Mouse (Mus musculus) embryonic facial prominence, embryonic 11.5 days (tissue): ENCODE data around the gene Apoe. TPM values are rescaled to one million over a fixed set of nuclear protein-coding genes. Genes with fewer than 3 reads are reported as not detected.

ENCODE experiments used
- ATAC-seq: fragments of 200-750 bp; cut with Nextera tagmentation; replicated peaks from 2 replicates; pipeline ENCODE4 v1.8.0; 2017; ENCODE audit warnings: low read depth; ENCODE audit not compliant: insufficient number of reproducible peaks, low FRiP score, low TSS enrichment
- DNase-seq: peaks from one replicate; pipeline ENCODE4 v3.0.0-alpha.2; 2015; ENCODE audit warnings: low spot score
- H3K27ac ChIP-seq: fragments of 300-500 bp; sonication (generic); replicated peaks from 2 replicates; pipeline ENCODE4 v1.5.1; 2014; ENCODE audit warnings: mild to moderate bottlenecking, low read depth, low read length, control low read depth
- H3K27me3 ChIP-seq: fragments of 300-500 bp; sonication (generic); 2 replicates; pipeline ENCODE4 v1.6.1; 2014; ENCODE audit warnings: mild to moderate bottlenecking, low read length, moderate library complexity, mixed read lengths; ENCODE audit not compliant: control insufficient read depth, insufficient read depth
- H3K36me3 ChIP-seq: fragments of 300-500 bp; sonication (generic); replicated peaks from 2 replicates; pipeline ENCODE4 v1.6.1; 2014; ENCODE audit warnings: low read depth, mild to moderate bottlenecking, low read length, moderate library complexity, mixed read lengths; ENCODE audit not compliant: control insufficient read depth, insufficient read depth
- H3K4me1 ChIP-seq: fragments of 300-500 bp; sonication (generic); 2 replicates; pipeline ENCODE4 v1.6.1; 2014; ENCODE audit warnings: low read length, mixed read lengths; ENCODE audit not compliant: control insufficient read depth, insufficient read depth
- H3K4me2 ChIP-seq: fragments of 300-500 bp; sonication (generic); 2 replicates; pipeline ENCODE4 v1.6.1; 2014; ENCODE audit warnings: low read depth, mild to moderate bottlenecking, control low read depth, low read length, moderate library complexity
- H3K4me3 ChIP-seq: fragments of 300-500 bp; sonication (generic); 2 replicates; pipeline ENCODE4 v1.5.1; 2014; ENCODE audit warnings: low read depth, low read length, control low read depth
- H3K9ac ChIP-seq: fragments of 300-500 bp; sonication (generic); replicated peaks from 2 replicates; pipeline ENCODE4 v1.6.1; 2014; ENCODE audit warnings: mild to moderate bottlenecking, control low read depth, low read length
- H3K9me3 ChIP-seq: fragments of 300-500 bp; sonication (generic); replicated peaks from 2 replicates; pipeline ENCODE4 v1.6.1; 2016; ENCODE audit warnings: mild to moderate bottlenecking, low read length, inconsistent platforms, mixed read lengths; ENCODE audit not compliant: control insufficient read depth
- WGBS: fragments of 180-500 bp; shearing (Covaris S2); extraction: QIAGEN DNeasy Blood & Tissue Kit; methylation state at CpG from one replicate; pipeline ENCODE4 v1.1.7; 2014; 5-methylcytosine and 5-hydroxymethylcytosine counted together
- polyA plus RNA-seq: library from polyadenylated mRNA; unstranded; fragments of >200 nt; fragmentation: Nextera tagmentation; extraction: Ambion mirVana; gene quantifications from 2 replicates; pipeline ENCODE4 v1.2.1, GENCODE M21; 2014

Gene Apoe
- polyA plus RNA-seq, 1 experiment from 2014 or later, result 180 TPM

GRCm38 (mm10) chr7:19719200-19719599 lies 20.2 kb upstream of the Apoe start:
- Histone ChIP-seq H3K27ac (no peak overlapping the region), H3K9me3 (peaks cover 6% of the 10 kb centered on the region; the same call in 1 of the 2 replicates), H3K36me3 (peaks cover 4% of the 10 kb centered on the region), H3K4me1 (peaks cover 4% of the 10 kb centered on the region; the same call in 1 of the 2 replicates), H3K27me3 (no peaks in the 10 kb centered on the region), H3K9ac (no peak overlapping the region), H3K4me3 (no peak overlapping the region), H3K4me2 (no peak overlapping the region)
- ATAC-seq (no peak), DNase-seq (no peak)
- 95% methylated on average over 4 of the region's 4 CpGs for WGBS

- peaks cover 4% of the 10 kb centered on the region for H3K36me3 ChIP-seq
- no peak for DNase-seq
Measured at GRCm38 (mm10) chr7:19718297-19718952, 19.4 kb upstream of the Apoe start.

GRCm38 (mm10) chr7:19717346-19717745 lies 18.4 kb upstream of the Apoe start:
- H3K4me3 ChIP-seq, result no peak overlapping the region
- no peak overlapping the region for H3K4me2 ChIP-seq
- DNase-seq (no peak), ATAC-seq (no peak)
- peaks cover 6% of the 10 kb centered on the region; the same call in 1 of the 2 replicates for H3K9me3 ChIP-seq
- no peak overlapping the region for H3K9ac ChIP-seq
- peaks cover 4% of the 10 kb centered on the region for H3K36me3 ChIP-seq
- H3K4me1 ChIP-seq, result peaks cover 4% of the 10 kb centered on the region; the same call in 1 of the 2 replicates
- no peaks in the 10 kb centered on the region for H3K27me3 ChIP-seq
- H3K27ac ChIP-seq, result no peak overlapping the region
- WGBS, result 87% methylated on average over 4 of the region's 4 CpGs

More at GRCm38 (mm10) chr7:19718297-19718952, 19.4 kb upstream of the Apoe start:
- H3K9me3 ChIP-seq, result peaks cover 6% of the 10 kb centered on the region; the same call in 1 of the 2 replicates
- H3K4me2 ChIP-seq, result no peak overlapping the region
- ATAC-seq, result no peak
- H3K27ac ChIP-seq, result no peak overlapping the region
- no peaks in the 10 kb centered on the region for H3K27me3 ChIP-seq
- no peak overlapping the region for H3K4me3 ChIP-seq
- peaks cover 4% of the 10 kb centered on the region; the same call in 1 of the 2 replicates for H3K4me1 ChIP-seq
- 89% methylated on average over 5 of the region's 5 CpGs for WGBS
- no peak overlapping the region for H3K9ac ChIP-seq

- Histone ChIP-seq H3K36me3 (peaks cover 4% of the 10 kb centered on the region), H3K9ac (0 out of 2 replicates have a peak overlapping the region, but pooled peaks have one; percentile 15), H3K4me3 (no peak overlapping the region)
Measured at GRCm38 (mm10) chr7:19716822-19717221, 17.8 kb upstream of the Apoe start.

GRCm38 (mm10) chr7:19716055-19716682 lies 17.2 kb upstream of the Apoe start:
- Histone ChIP-seq H3K27ac (peak overlapping the region; percentile 42), H3K4me2 (peak overlapping the region; percentile 64), H3K27me3 (no peaks in the 10 kb centered on the region), H3K4me3 (peak overlapping the region; percentile 33), H3K9ac (peak overlapping the region; percentile 15; the same call in 1 of the 2 replicates), H3K4me1 (peaks cover 4% of the 10 kb centered on the region; the same call in 1 of the 2 replicates), H3K9me3 (peaks cover 4% of the 10 kb centered on the region; the same call in 1 of the 2 replicates), H3K36me3 (peaks cover 4% of the 10 kb centered on the region)
- DNase-seq (no peak), ATAC-seq (no peak)
- WGBS, result 6% methylated on average over 18 of the region's 18 CpGs

More at GRCm38 (mm10) chr7:19716822-19717221, 17.8 kb upstream of the Apoe start:
- H3K27me3 ChIP-seq, result no peaks in the 10 kb centered on the region
- ATAC-seq, result no peak
- H3K4me2 ChIP-seq, result no peak overlapping the region; the same call in 1 of the 2 replicates
- no peak overlapping the region; the same call in 1 of the 2 replicates for H3K27ac ChIP-seq
- 83% methylated on average over 2 of the region's 2 CpGs for WGBS
- no peak for DNase-seq
- peaks cover 6% of the 10 kb centered on the region; the same call in 1 of the 2 replicates for H3K9me3 ChIP-seq
- H3K4me1 ChIP-seq, result peaks cover 4% of the 10 kb centered on the region; the same call in 1 of the 2 replicates

- DNase-seq, result peak; percentile 100
- no peaks in the 10 kb centered on the region; the same call in none of the 2 replicates for H3K36me3 ChIP-seq
- peak within 1 kb of the TSS; percentile 88 for H3K9ac ChIP-seq
- ATAC-seq, result peak; percentile 99
- H3K9me3 ChIP-seq, result 0 out of 2 replicates have a peak, but pooled peaks cover under 1% of the 10 kb centered on the region
- no peaks in the 10 kb centered on the region for H3K27me3 ChIP-seq
- peak within 1 kb of the TSS; percentile 85 for H3K4me2 ChIP-seq
- WGBS, result under 1% methylated on average over 57 of the region's 59 CpGs
- H3K27ac ChIP-seq, result peak within 1 kb of the TSS; percentile 52
- H3K4me3 ChIP-seq, result peak within 1 kb of the TSS; percentile 99
- peaks cover 4% of the 10 kb centered on the region; the same call in 1 of the 2 replicates for H3K4me1 ChIP-seq
Measured at GRCm38 (mm10) chr7:19715239-19716054, 16.5 kb upstream of the Apoe start, which contains the start of gene Tomm40. TSS of gene Tomm40 (minus strand) at chr7:19715438.

- Histone ChIP-seq H3K36me3 (no peaks in the 10 kb centered on the region; the same call in none of the 2 replicates), H3K27ac (peak overlapping the region; percentile 52; the same call in 1 of the 2 replicates), H3K4me1 (peaks cover 4% of the 10 kb centered on the region; the same call in 1 of the 2 replicates), H3K4me3 (peak overlapping the region; percentile 99), H3K4me2 (peak overlapping the region; percentile 85), H3K9me3 (no peaks in the 10 kb centered on the region), H3K27me3 (no peaks in the 10 kb centered on the region), H3K9ac (peak overlapping the region; percentile 88)
- under 1% methylated on average over 39 of the region's 39 CpGs for WGBS
- ATAC-seq, result no peak
- no peak for DNase-seq
Measured at GRCm38 (mm10) chr7:19714836-19715235, 15.8 kb upstream of the Apoe start.
